Mouse (Mus musculus) CD4-positive naive resting alpha-beta T cell, adult 57 days (primary cell): Measurements from ENCODE around the gene Vmn1r34. TPM values are rescaled to one million over a fixed set of nuclear protein-coding genes. Genes with fewer than 3 reads are reported as not detected.

Experiments
- total RNA-seq: library from RNA; stranded (reverse); gene quantifications from one replicate; pipeline ENCODE4 v1.2.4, GENCODE M21; 2023

Vmn1r34 gene
- total RNA-seq, result not detected

DNA sequence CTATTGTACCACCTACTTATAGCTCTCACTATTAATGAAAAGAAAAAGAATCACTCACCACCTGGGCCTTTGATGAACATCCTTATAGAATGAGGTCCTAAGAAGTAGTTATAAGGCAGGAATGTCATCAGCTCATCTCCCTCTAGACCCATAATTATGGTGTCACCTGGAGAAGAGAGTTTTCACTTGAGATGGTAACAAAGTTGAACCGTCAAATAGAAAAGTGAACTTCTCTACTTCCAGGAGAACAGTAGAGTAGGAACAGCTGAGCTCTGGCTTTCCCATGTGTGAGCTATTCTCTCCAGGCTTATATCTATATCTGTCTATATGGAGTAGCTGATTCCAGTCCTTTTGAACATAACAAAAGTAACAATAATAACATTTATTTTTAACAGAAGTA is at the start of gene Vmn1r34:
Gene Vmn1r34 (minus strand): TSS at position 101 of the 400 bp plus-strand sequence.

DNA sequence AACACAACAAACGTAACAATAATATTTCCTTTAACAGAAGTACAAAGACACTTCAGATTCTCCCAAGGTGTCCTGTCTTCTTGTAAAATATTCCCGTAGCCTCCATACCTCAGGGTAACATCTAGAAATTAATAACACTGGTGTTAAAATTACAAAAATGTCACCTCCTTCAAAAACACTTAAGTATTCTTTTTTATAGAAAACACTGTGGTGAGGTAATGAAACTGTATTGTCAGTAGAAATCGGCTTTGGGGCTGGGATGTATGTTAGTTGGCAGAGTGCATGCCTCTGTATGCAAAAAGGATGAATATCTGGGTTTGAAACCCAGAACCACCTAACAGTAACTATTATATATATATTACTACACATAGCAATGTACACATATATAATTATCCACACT is 42.1 kb upstream of the Vmn1r34 start, which contains the start of gene Vmn1r35:
Gene Vmn1r35 (minus strand): TSS at position 101 of the 400 bp plus-strand sequence.

DNA sequence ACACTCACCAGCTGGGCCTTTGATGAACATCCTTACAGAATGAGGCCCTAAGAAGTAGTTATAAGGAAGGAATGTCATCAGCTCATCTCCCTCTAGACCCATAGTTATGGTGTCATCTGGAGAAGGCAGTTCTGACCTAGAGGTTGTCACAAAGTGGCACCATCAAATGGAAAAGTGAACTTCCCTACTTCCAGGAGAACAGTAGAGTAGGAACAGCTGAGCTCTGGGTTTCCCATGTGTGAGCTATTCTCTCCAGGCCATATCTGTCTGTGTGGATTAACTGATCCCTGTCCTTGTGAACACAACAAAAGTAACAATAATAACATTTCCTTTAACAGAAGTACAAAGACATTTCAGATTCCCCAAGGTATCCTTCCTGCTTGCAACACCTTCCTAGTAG is 25.5 kb downstream of the Vmn1r34 start, which contains the start of gene Vmn1r33:
Gene Vmn1r33 (minus strand): TSS at position 101 of the 400 bp plus-strand sequence.

Other genes starting within 250 kb of the Vmn1r34 start
- 12.6 TPM for gene Mad2l1, start 108.5 kb downstream of the Vmn1r34 start, total RNA-seq
- not detected for gene Vmn1r32, start 83.8 kb downstream of the Vmn1r34 start, total RNA-seq
- not detected for gene Vmn1r33, start 25.6 kb downstream of the Vmn1r34 start, total RNA-seq
- not detected for gene Vmn1r35, start 42.0 kb upstream of the Vmn1r34 start, total RNA-seq
- gene Vmn1r36, start 75.3 kb upstream of the Vmn1r34 start, total RNA-seq, result not detected
- not detected for gene Vmn1r37, start 85.5 kb upstream of the Vmn1r34 start, total RNA-seq
- gene Vmn1r38, start 138.7 kb upstream of the Vmn1r34 start, total RNA-seq, result not detected
- not detected for gene Vmn1r39, start 166.7 kb upstream of the Vmn1r34 start, total RNA-seq